Mouse (Mus musculus) spleen, adult 2 months (tissue): ENCODE measurements around the gene Capn7. TPM values are rescaled to one million over a fixed set of nuclear protein-coding genes. Genes with fewer than 3 reads are reported as not detected.

Experiments used
- DNase-seq, 2 experiments: peaks; one replicate each; pipeline versions ENCODE4 v3.0.0 to v3.0.0-alpha.2; 2012 to 2021; ENCODE audit warnings: low spot score in 2 of 2, low read depth in 1 of 2
- H3K27ac ChIP-seq: fragments of 200-500 bp; 2 replicates; pipeline ENCODE4 v1.5.1; 2012; ENCODE audit warnings: low read length, inconsistent platforms; ENCODE audit not compliant: insufficient read depth
- H3K27me3 ChIP-seq: fragments of 200-500 bp; 2 replicates; pipeline ENCODE4 v1.6.1; 2012; ENCODE audit warnings: mild to moderate bottlenecking, moderate library complexity, low read length, inconsistent platforms; ENCODE audit not compliant: control insufficient read depth, insufficient read depth
- H3K36me3 ChIP-seq: fragments of 200-500 bp; 2 replicates; pipeline ENCODE4 v1.6.1; 2012; ENCODE audit warnings: mild to moderate bottlenecking, low read length, inconsistent platforms; ENCODE audit not compliant: control insufficient read depth, insufficient read depth
- H3K4me1 ChIP-seq: fragments of 200-500 bp; 2 replicates; pipeline ENCODE4 v1.6.1; 2011; ENCODE audit warnings: inconsistent platforms; ENCODE audit not compliant: control insufficient read depth, insufficient read depth, insufficient read length
- H3K4me3 ChIP-seq: fragments of 200-500 bp; 2 replicates; pipeline ENCODE4 v1.5.1; 2011; ENCODE audit warnings: mild to moderate bottlenecking, inconsistent platforms; ENCODE audit not compliant: insufficient read depth, insufficient read length; ENCODE audit errors: extremely low read depth
- CTCF ChIP-seq: fragments of 200-500 bp; IDR thresholded peaks from 2 replicates; pipeline ENCODE4 v1.5.1; 2011; ENCODE audit warnings: mild to moderate bottlenecking, inconsistent platforms; ENCODE audit not compliant: insufficient read depth, insufficient read length, insufficient replicate concordance; ENCODE audit errors: extremely low read depth
- POLR2A ChIP-seq: fragments of 200-500 bp; IDR thresholded peaks from 2 replicates; pipeline ENCODE4 v1.6.1; 2011; ENCODE audit warnings: low read depth, low read length, inconsistent platforms
- WGBS: fragments of 180-500 bp; shearing (Covaris S2); methylation state at CpG from one replicate; pipeline ENCODE4 v1.1.7; 2018; 5-methylcytosine and 5-hydroxymethylcytosine counted together
- polyA plus RNA-seq: library from polyadenylated mRNA; depleted of rRNA; stranded (reverse); fragments of >200 nt; gene quantifications from 2 replicates; pipeline ENCODE4 v1.2.3, GENCODE M21; 2012

Gene Capn7
- polyA plus RNA-seq, 1 experiment: 7.8 TPM

DNA sequence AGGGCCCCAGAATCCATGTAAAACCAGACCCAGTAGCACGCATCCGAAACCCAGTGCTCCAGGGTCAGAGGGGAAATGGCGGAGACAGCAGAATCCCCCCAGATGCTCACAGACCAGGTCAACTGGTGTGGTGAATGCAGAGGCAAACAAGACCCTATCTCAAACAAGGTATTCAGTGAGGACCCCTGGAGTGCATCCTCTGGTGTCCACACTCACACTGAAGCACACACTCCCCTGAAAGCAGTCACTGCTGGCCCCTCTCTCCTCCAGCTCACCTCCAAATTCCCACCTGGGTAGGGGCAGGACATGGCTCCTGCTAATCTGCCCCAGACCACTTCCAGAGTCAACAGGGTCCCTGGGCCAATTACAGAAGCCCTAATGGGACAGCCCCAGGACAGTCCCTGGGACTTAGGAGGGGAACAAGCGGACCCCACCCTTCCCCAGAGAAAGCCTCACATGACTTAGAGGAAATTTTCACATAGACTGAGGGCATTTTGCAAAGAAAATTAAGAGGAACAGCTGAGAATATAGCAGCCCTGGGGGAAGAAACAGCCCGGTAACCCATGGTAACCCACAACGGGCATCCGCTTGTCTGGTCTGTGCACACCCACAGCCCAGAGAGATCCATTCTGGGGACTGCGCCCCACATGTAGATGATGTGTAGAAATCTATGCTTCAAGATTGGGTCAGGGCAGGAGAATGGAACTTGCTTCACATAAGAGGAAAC, 53.1 kb downstream of the Capn7 start:
- Histone ChIP-seq H3K27me3 (no peaks in the 10 kb centered on the region), H3K27ac (peak overlapping the region; percentile 67), H3K4me3 (no peak overlapping the region), H3K36me3 (peaks cover 5% of the 10 kb centered on the region; the same call in 1 of the 2 replicates), H3K4me1 (peaks cover 22% of the 10 kb centered on the region; the same call in 1 of the 2 replicates)
- WGBS: 62% methylated on average over 8 of the region's 8 CpGs
- no peak for DNase-seq
- TF ChIP-seq POLR2A (no peak), CTCF (no peak)

DNA sequence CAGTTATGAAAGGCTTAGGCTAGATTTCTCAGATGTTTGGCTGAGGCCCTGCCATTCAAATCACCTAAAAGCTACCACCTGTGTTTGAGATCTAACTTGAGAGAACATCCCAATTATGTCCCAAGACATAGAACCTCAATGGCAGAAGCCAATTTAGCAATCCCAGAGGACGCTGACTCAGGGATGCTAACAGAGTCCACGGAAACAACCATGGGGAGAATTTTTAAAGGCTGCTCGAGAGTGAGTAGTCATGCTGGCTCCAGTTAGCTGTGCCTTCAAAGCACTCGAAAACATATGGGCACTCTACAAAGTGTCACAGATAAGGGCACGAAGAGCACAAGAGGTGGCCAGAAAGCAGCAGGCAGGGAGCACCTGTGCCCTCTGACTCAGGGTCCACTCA, 55.9 kb downstream of the Capn7 start:
- no peak overlapping the region for H3K27ac ChIP-seq
- DNase-seq: no peak
- H3K4me3 ChIP-seq: no peak overlapping the region
- TF ChIP-seq POLR2A (no peak), CTCF (no peak)
- WGBS: 85% methylated on average over 5 of the region's 5 CpGs
- H3K4me1 ChIP-seq: peaks cover 16% of the 10 kb centered on the region; the same call in 1 of the 2 replicates
- H3K36me3 ChIP-seq: peaks cover 5% of the 10 kb centered on the region; the same call in 1 of the 2 replicates
- no peaks in the 10 kb centered on the region for H3K27me3 ChIP-seq

DNA sequence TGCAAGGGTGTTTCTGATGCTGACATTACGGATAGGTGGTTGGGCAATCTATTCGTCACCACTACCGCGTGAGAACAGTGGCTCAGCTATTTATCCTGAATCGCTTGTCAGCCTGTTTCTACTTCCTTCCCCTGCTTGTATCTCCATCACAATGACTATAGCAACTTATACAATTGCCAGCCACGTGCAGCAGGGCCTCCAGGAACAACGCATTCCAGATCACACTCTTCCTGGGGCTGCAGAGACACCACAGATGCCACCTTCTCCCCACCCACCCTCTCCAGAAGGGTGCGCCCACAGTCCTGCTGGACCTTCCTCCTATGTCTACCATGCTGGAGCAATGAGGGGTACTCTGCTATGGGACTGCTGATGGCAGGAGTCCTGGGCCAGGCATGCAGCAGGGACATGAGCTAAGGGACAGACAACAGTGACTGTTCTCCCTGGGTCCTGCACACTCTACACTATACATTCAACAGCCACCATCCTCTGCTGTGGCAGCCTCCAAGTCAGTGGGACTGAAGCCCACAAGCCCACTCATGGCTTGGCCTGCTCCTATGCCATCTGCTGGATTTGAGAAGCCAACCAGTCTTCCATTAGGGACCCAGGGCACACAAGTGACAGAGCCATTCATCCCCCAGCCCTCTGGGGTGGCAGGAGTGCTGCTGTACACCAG, 56.6 kb downstream of the Capn7 start:
- H3K36me3 ChIP-seq: peaks cover 5% of the 10 kb centered on the region; the same call in 1 of the 2 replicates
- no peak overlapping the region for H3K4me3 ChIP-seq
- peak overlapping the region; percentile 29; the same call in 1 of the 2 replicates for H3K27ac ChIP-seq
- no peak for DNase-seq
- 59% methylated on average over 8 of the region's 8 CpGs for WGBS
- TF ChIP-seq CTCF (no peak), POLR2A (no peak)
- H3K4me1 ChIP-seq: peaks cover 12% of the 10 kb centered on the region; the same call in 1 of the 2 replicates
- H3K27me3 ChIP-seq: no peaks in the 10 kb centered on the region

DNA sequence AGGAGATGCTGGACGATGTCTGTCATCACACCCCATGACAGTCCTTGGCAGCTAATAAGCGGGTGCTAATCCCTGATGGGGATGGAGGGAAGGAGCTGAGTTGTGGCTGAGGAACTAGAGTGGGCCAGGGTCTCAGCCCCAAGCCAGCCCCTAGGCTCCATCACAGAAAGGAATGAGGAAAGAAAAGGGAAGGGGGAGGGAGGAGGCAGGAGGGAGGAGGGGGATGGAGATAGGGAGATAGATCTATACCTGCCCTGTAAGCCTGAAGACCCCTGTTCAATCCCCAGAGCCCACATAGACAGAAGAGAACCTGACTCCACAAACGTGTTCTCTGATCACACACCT, 57.1 kb downstream of the Capn7 start:
- Histone ChIP-seq H3K27me3 (no peaks in the 10 kb centered on the region), H3K4me1 (peaks cover 8% of the 10 kb centered on the region; the same call in 1 of the 2 replicates), H3K4me3 (no peak overlapping the region), H3K27ac (0 out of 2 replicates have a peak overlapping the region, but pooled peaks have one; percentile 29), H3K36me3 (peaks cover 6% of the 10 kb centered on the region; the same call in 1 of the 2 replicates)
- DNase-seq: no peak
- 82% methylated on average over 3 of the region's 3 CpGs for WGBS
- no peak for TF ChIP-seq POLR2A
- no peak for TF ChIP-seq CTCF

DNA sequence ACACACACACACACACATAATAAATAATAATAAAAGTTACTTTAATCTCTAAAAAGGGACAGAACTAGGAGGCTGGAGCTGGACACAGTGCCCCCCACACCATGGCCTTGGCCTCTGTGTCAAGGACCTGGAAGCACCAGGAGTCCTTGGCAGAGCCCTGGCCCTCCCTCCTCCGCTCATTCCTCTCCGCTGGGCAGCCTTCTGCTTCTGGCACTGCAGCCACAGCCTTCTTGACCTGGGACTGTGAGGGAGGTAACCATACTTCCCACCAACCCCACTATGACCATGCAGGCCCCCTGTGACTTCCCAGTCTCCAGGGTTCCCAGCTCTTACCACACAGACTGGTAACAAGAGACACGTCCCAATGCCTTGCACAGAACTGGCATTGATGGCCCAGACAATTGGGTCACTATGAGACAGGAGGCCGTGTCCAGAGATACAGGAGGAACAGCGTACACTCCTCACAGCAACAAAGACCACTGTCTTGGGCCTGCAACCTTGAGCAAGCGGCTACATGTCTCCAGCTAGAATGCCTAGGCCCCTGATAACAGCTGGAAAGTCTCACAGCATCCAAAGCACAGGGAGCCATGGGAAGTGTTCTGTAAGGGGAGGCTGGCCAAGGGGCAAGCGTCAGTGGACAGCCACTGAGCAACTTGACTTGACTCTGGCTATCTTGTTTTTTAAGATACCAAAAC, 57.6 kb downstream of the Capn7 start:
- H3K4me1 ChIP-seq: peaks cover 9% of the 10 kb centered on the region; the same call in 1 of the 2 replicates
- WGBS: 90% methylated on average over 7 of the region's 7 CpGs
- no peak for DNase-seq
- no peak overlapping the region for H3K27ac ChIP-seq
- peaks cover 9% of the 10 kb centered on the region for H3K36me3 ChIP-seq
- H3K4me3 ChIP-seq: no peak overlapping the region
- no peaks in the 10 kb centered on the region for H3K27me3 ChIP-seq
- TF ChIP-seq CTCF (no peak), POLR2A (no peak)

DNA sequence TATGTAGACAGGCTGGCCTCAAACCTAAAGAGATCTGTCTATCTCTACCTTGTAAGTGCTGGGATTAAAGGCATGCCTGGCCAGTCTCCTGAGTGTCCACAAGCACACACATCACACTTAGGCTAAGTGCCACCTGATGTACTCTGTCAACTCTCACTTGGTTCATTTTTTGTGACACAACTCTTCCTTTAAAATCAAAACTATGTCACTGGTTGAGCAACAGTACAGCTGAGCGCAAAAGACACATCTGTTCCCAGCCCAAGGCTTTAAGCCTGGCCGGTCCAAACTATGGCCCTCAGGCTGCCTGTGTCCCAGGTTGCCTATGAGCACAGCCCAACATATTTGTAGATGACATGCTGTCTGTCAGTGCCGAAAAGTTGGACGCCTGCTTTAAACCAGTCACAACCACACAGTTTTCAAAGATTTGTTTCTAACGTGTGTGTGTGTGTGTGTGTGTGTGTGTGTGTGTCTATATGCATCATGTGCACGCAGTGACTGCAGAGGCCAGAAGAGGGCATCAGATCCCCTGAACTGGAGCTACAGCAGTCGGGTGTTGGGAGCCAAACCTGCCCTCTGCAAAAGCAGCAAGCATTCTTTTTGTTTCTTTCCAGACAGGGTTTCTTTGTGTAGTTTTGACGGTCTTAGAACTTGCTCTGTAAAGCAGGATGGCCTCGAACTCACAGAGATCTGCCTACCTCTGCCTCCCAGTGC, 58.5 kb downstream of the Capn7 start:
- no peak overlapping the region for H3K27ac ChIP-seq
- DNase-seq: no peak
- H3K27me3 ChIP-seq: no peaks in the 10 kb centered on the region

More for the DNA sequence above, 58.5 kb downstream of the Capn7 start:
- Histone ChIP-seq H3K4me3 (no peak overlapping the region), H3K36me3 (peaks cover 12% of the 10 kb centered on the region), H3K4me1 (peaks cover 9% of the 10 kb centered on the region; the same call in 1 of the 2 replicates)
- no peak for TF ChIP-seq POLR2A
- no peak for TF ChIP-seq CTCF
- 96% methylated on average over 9 of the region's 9 CpGs for WGBS
